Mouse (Mus musculus): ENCODE results near the gene Pnpt1. TPM values are rescaled to one million over a fixed set of nuclear protein-coding genes. Genes with fewer than 3 reads are reported as not detected.

The Pnpt1 gene
- total RNA-seq (2014; fragmentation: Nextera tagmentation) (60.9 and 74.3 TPM in 2 replicates), total RNA-seq (2017) (99.4 and 111 TPM in 2 replicates)

DNA sequence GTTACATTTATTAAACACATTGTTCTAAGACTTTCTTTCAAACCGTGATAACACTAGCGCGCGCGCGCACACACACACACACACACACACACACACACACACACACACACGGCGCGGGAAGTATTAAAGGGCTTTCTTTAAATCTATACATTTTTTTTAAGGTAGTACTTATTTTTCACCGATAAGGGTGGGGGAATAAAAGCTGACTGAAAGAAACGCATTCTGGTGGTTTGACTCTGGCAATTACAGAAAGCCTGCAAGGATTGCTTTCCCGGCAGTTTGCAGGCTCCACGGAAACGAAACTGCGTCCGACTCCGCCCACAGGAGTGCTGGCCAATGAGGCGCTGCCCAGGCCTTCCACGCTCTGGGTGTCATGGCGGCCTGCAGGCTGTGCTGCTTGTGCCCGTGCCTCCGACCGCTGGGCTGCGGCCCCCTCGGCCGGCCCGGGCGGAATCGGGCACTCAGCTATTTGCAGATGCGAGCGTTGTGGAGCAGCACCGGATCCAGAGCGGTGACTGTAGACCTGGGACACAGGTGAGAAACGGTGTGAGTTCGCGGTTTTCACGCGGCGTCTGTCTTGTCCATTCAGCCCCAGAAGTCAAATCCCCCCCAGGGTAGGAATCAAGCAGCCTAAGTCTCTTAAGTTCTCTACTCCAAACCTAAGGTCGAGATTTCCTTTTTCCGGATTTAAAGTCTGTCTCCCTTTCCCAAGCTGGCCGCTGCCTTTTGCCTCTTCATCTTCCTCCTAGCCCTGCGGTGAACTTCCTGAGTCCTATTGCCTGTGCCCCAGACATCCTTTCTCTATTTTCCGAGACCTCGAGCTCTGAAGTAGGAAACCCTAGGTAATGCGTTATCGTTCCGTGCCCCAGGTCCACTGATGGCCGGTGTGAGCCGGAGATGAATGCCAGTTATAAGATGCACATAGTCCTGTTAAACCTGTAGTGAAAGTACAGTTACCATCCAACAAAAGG lies at the start of gene Pnpt1:
Gene Pnpt1, plus strand, starts transcription at position 360 of the 971 bp plus-strand sequence.
- ATAC-seq (replicated peaks; ENCODE audit: low FRiP score, low TSS enrichment, poor library complexity, severe bottlenecking) = peak; percentile 100

DNA sequence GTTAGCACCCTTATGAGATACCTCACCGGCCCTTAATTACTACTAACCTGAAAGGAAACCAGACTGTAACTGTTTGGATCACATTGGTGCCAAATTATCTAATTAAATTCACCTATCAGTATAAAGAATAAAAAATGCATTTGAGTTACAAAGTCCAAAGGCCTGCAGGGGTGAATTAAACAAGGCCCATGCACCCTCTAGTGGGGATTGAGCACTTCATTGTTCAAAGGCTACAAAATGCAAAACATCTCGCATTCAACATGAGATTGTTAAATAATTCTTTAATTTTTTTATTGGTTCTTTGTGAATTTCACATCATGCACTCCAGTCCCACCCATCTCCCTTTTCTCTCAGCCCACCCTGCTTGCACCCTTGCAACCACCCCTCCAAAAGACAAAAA lies 38.1 kb upstream of the Pnpt1 start:
- ATAC-seq (replicated peaks; ENCODE audit: low FRiP score, low TSS enrichment, poor library complexity, severe bottlenecking) = no peak

DNA sequence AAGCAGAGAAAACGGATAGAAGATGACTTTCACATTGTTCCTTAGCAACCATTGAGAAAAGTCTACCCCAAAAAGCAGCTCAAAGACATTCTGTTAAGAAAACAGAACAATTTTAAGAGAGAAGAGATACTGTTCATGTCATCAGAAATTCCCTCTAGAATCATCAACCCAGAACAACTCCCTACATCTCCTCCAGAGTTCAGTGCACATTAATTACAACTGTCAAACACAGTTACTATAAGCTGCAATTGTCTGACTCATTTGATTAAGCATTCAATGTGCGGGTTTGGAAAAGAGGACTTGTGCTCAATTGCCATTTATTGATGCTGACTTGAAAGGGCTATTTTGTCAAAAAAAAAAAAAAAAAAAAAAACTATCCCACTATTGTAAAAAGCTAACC lies 31.6 kb upstream of the Pnpt1 start:
- no peak for ATAC-seq (replicated peaks; ENCODE audit: low FRiP score, low TSS enrichment, poor library complexity, severe bottlenecking)

DNA sequence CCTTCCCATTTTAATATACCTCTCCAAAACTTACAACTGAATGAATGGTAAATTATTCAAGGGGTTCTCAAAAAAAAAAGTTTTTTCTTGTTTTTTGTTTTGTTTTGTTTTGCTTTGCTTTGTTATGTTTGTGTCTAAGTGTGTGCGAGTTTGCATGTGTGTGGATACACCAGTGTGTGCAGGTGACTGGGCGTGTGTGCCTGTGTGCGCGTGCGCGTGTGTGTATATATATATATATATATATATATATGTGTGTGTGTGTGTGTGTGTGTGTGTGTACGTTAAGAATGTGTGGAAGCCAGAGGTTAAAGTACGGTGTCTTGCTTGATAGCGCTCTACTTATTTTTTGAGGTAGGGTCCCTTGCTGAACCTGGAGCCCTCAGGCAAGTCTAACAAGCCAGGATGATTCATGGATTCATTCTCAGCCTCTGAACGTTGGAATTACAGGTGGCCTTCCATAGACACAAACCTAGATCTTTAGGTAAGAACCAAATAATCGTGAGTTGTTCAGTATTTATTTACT lies 621 bp upstream of the Pnpt1 start:
- peak; percentile 35 for ATAC-seq (replicated peaks; ENCODE audit: low FRiP score, low TSS enrichment, poor library complexity, severe bottlenecking)

DNA sequence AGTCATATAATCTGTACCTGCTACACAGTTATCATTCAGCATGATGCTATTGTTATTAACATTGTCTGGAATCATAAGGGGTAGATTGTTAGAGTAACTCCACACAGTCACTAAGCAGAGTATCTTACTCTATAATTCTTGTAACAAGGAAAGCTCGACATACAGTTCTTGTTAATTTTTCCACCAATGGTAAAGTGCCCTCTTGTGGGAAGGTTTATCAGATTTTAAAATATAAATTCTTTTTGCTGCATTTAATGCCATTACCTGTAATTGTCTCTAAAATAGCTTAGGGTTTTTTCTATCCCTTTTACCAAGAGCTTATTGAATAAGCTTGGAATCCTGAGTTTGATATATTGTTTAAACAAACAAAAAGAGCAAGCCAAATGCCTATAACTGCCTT lies 10.1 kb downstream of the Pnpt1 start:
- ATAC-seq (replicated peaks; ENCODE audit: low FRiP score, low TSS enrichment, poor library complexity, severe bottlenecking) = no peak

- no peak for ATAC-seq (replicated peaks; ENCODE audit: low FRiP score, low TSS enrichment, poor library complexity, severe bottlenecking)
These were observed 18.4 kb downstream of the Pnpt1 start for GRCm38 (mm10) chr11:29148901-29149300.

DNA sequence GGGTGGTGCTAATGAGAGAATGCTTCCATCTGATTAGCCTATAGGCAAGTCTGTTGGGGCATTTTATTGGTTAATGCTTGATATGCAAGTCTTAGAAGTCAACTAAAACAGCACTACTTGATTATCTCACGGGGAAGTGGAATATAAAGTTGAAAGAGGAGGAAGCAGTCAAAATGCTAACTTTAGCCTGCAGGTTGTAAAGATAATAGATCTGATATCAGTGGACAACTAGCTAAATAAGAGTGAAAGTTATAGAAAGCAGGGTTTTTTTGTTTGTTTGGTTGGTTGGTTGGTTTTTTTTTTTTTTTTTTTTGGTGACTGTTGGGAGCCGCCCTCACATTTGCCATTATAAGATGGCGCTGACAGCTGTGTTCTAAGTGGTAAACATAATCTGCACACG lies 33.0 kb downstream of the Pnpt1 start:
- ATAC-seq (replicated peaks; ENCODE audit: low FRiP score, low TSS enrichment, poor library complexity, severe bottlenecking) = no peak

DNA sequence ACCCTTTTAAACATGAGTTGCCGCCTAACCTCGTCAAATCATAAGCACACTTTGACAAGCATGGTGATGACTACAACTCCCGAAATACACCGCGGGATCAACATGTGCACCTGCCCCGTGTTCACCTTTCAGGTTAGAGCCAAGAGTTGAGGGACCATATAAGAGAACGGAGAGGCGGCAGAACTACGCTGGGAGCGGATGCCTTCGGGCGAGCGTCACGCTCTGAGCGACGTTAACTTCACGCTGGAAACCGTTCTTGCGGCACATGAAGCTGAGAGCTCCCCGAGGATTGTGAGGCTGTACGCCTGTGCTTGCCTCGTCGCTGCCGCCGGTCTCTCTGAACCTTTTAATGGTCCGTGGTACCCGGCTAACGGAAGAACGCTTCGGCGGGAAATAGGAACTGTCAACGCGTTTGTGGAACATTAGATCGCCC lies 41.4 kb downstream of the Pnpt1 start:
- ATAC-seq (replicated peaks; ENCODE audit: low FRiP score, low TSS enrichment, poor library complexity, severe bottlenecking) = peak; percentile 37

DNA sequence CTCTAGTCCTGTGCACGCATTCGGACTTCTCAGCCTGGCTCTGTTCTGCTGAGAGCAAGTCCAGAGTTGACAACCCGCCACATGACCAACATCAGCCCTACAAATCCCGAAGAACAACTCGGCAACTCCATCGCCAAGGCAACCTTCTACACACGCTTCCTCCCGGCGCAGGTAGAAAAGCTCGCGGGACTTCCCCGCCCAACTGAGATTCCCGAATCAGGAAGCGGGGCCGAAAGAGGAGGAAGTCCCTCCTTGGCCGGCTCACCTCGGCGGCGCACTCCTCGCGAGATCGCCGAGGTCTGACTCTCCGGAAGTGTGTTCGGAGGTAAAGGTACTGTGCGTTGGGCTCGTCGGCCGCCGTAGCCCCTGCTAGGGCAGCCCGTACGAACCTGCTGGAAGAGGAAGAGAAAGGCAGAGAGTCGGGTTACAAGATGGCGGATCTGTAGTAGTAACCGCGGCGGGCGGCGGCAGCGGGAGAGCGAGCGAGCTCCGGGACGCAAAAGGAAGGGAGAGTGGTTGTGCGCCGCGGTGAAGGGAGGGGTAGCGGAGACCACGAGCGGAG lies 42.1 kb downstream of the Pnpt1 start, which contains the start of gene Ppp4r3b:
Gene Ppp4r3b, plus strand, starts transcription at position 328 of the 562 bp plus-strand sequence.
- ATAC-seq (replicated peaks; ENCODE audit: low FRiP score, low TSS enrichment, poor library complexity, severe bottlenecking) = peak; percentile 93

GRCm38 (mm10) chr11:29173125-29173631 lies 42.6 kb downstream of the Pnpt1 start:
- peak; percentile 77 for ATAC-seq (replicated peaks; ENCODE audit: low FRiP score, low TSS enrichment, poor library complexity, severe bottlenecking)

DNA sequence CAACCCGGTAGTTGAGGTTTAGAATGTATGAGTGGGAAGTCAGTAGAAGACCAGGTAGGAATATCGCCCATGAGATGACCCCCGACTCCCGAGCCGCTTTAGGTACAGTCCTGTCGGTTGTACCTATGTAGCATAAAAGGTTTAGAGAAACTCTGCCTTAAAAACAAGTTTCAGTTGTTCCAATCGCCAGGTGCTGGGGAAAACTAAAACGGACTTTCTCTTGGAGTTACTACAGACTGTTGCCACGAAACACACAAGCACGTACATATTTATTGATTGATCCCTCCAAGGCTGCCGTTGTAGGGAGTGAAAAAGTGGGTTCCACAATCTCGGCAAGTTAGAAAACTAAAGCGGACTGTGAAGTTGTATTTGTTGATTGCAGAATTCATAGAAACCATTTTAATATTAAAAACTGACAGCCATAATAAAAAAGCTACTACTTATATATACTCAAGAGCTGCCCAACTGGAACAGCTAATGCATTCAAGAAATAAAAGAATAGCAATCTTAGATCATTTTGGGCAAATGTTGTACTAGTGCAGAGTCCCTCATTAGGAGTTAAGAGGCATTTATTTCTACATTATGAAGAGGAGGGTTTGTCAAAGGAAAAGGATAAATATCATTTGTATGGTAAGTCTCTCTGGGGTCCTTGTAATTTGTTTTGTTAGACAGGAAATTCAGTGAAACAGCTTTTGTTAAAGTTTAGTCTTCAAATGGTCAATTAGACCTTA lies 43.3 kb downstream of the Pnpt1 start:
- no peak for ATAC-seq (replicated peaks; ENCODE audit: low FRiP score, low TSS enrichment, poor library complexity, severe bottlenecking)

- ATAC-seq (replicated peaks; ENCODE audit: low FRiP score, low TSS enrichment, poor library complexity, severe bottlenecking) = no peak
These were observed 48.8 kb downstream of the Pnpt1 start for GRCm38 (mm10) chr11:29179319-29179718.

DNA sequence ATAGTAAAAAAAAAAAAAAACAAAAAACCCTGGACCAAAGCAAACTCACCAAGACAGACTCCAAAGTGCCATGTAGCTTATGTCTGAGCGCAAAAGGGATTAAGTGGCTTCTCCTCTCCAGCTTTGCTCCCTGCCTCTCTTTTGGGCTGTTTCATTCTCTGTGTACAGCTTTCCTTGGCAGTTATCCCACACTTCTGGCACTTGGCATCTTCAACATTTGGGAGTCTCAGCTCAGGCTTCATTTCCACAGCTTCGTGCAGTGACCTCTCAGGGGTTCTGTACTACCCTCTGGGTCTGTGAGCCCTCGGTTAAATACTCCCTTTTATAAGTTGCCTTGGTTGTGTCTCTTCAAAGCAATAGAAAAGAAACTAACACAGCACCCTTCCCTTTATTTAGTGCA lies 50.1 kb downstream of the Pnpt1 start:
- no peak for ATAC-seq (replicated peaks; ENCODE audit: low FRiP score, low TSS enrichment, poor library complexity, severe bottlenecking)

DNA sequence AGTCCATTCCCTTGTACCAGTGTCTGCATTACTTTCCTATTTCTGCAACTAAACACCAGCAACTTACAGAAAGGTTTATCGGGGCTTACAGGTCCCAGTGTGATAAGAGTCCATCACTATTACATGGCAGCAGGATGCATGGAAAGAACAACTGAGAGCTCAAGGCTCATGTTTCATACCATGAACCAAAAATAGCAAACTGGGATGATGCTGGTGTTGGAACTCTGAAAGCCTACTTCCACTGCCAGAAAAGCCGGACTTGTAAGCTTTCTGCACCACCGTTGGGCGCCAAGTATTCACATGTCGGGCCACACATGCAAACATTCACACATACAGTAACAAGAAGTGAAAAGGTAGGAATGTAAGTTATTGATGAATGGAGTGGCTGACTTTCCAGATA lies 51.2 kb downstream of the Pnpt1 start:
- no peak for ATAC-seq (replicated peaks; ENCODE audit: low FRiP score, low TSS enrichment, poor library complexity, severe bottlenecking)

DNA sequence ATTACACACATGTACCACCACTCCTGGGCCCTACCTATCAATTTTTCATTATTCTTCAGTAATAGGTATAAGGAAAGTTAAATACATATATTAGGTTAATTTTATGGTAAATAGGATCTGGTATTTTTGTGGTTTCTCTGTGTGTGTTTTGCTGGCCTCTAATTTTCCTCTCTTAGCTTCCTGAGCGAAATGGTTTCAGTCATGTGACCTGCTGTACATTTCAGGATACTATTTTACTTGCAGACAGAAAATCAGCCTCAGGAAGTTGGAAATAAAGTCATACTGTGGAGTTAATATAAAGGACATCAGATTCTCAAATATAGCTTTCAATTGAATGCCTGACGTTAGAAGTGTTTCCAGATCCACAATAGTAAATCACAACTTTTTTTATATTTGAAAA lies 58.4 kb downstream of the Pnpt1 start:
- no peak for ATAC-seq (replicated peaks; ENCODE audit: low FRiP score, low TSS enrichment, poor library complexity, severe bottlenecking)

DNA sequence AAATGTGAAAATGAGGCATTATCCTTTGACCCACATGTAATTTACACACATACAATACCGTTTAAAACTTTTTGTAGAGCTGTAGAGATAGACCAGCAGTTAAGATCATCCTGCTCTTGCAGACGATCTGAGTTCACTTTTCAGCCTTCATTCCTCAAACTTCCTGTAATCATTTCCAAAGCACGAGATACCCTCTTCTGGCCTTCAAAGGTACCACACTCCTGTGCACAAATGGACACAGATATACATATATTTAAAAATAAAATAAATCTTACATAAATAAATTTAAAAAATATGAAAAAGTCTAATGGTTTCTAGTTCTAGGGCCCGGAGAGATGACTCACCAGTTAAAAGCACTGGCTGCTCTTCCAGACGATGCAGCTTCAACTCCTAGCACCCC lies 73.1 kb downstream of the Pnpt1 start:
- 0 out of 2 replicates have a peak, but pooled peaks have one; percentile 47 for ATAC-seq (replicated peaks; ENCODE audit: low FRiP score, low TSS enrichment, poor library complexity, severe bottlenecking)

GRCm38 (mm10) chr11:29209774-29210173 lies 79.2 kb downstream of the Pnpt1 start:
- no peak for ATAC-seq (replicated peaks; ENCODE audit: low FRiP score, low TSS enrichment, poor library complexity, severe bottlenecking)
